ENCODE assay signal across 28 mouse cellular contexts in the genomic region with DNA sequence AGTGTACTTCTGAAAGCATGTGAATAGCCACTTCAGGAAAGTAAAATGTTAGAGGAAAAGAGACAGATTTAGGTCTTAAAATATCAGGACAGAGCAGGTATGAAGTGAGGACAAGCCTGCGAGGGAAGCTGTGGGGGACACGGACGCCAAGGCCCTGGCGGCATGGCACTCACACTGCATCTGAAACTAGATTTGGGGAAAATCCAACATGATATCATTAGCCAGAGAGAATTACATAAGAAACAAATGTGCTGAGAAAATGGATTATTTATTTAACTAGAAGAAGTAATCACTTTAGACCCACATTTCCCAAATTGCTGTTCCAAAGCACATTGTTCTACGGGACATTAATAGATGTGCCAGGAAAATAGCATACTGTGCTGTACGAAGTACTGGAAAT. TPM values are rescaled to one million over a fixed set of nuclear protein-coding genes. Genes with fewer than 3 reads are reported as not detected.
DNase-seq lines count a peak whose midpoint lies in the region; ATAC-seq and TF ChIP-seq lines count a peak whose summit lies in the region.
"Had no signal": no experiment of that assay in that cellular context is flagged by ENCODE, and none has a peak within 500 bp of the region (broad histone marks: within the 10 kb centered on the region; RNA-seq: fewer than 3 reads in every experiment).

No protein-coding gene starts in this region.

- ATAC-seq in intestine, embryonic 16.5 days, result no peak
- ATAC-seq: forebrain, embryonic 13.5 days; intestine, postnatal 0 days had no signal

- no peak overlapping the region for H3K4me3 ChIP-seq in cortical plate, adult 2 months (ENCODE audit: insufficient read depth, low read length)
- H3K4me3 ChIP-seq in intestine, embryonic 16.5 days (ENCODE audit: low read length), result no peak overlapping the region
- H3K4me3 ChIP-seq: forebrain, embryonic 13.5 days; heart, adult 2 months; heart, embryonic 12.5 days; hindbrain, embryonic 13.5 days; liver, embryonic 13.5 days; neural tube, embryonic 15.5 days; stomach, embryonic 15.5 days had no signal

- no peak for TF ChIP-seq POLR2A in cortical plate, adult 2 months (IDR thresholded peaks at IDR 0.05; ENCODE audit: extremely low read depth, insufficient read depth, low read length)

- H3K4me2 ChIP-seq in intestine, embryonic 16.5 days (ENCODE audit: low read depth, low read length), result no peak overlapping the region
- H3K4me2 ChIP-seq: forebrain, embryonic 13.5 days; heart, embryonic 12.5 days; hindbrain, embryonic 13.5 days; liver, embryonic 13.5 days; neural tube, embryonic 15.5 days; stomach, embryonic 15.5 days had no signal

- peaks cover 10% of the 10 kb centered on the region for H3K36me3 ChIP-seq in intestine, embryonic 16.5 days (ENCODE audit: control insufficient read depth, insufficient read depth, low read length)

- H3K9ac ChIP-seq in intestine, embryonic 16.5 days (ENCODE audit: low read depth, low read length), result no peak overlapping the region
- H3K9ac ChIP-seq: forebrain, embryonic 13.5 days; heart, embryonic 12.5 days; hindbrain, embryonic 13.5 days; liver, embryonic 13.5 days; neural tube, embryonic 15.5 days; stomach, embryonic 15.5 days had no signal

- peak; percentile 73 for DNase-seq in cerebellum, adult 9-10 months
- DNase-seq in cerebellum, postnatal 14 days, result no peak
- peak; percentile 22 for DNase-seq in layer of hippocampus, adult 9-10 months (ENCODE audit: low spot score)
- no peak for DNase-seq in layer of hippocampus, postnatal 25 days (ENCODE audit: extremely low spot score in 1 of 2, low spot score in 1 of 2)
- peak; percentile 66 for DNase-seq in brain, adult 2 months (ENCODE audit: low read depth, low spot score)
- DNase-seq: adrenal gland, adult 2 months; adrenal gland, postnatal 36 days; B cell, adult 2 months; heart, adult 2 months; heart, postnatal 4 days; kidney, adult 9 months; kidney, postnatal 10 days; left cerebral cortex, postnatal 4 days; liver, embryonic 13.5 days; lung, adult 18-20 months; lung, postnatal 14 days; midbrain, embryonic 14.5 days; retina, postnatal 1 day; right cerebral cortex, postnatal 14 days; thymus, postnatal 25 days had no signal

- H3K27ac ChIP-seq in cortical plate, adult 2 months (ENCODE audit: insufficient read depth, low read length), result no peak overlapping the region
- H3K27ac ChIP-seq in intestine, embryonic 16.5 days (ENCODE audit: low read length), result no peak overlapping the region
- H3K27ac ChIP-seq: forebrain, embryonic 13.5 days; heart, adult 2 months; hindbrain, embryonic 13.5 days; liver, embryonic 13.5 days; neural tube, embryonic 15.5 days; stomach, embryonic 15.5 days had no signal

- H3K27me3 ChIP-seq in intestine, embryonic 16.5 days (replicated peaks; ENCODE audit: control insufficient read depth, insufficient read depth, low read length), result no peaks in the 10 kb centered on the region
- H3K27me3 ChIP-seq: forebrain, embryonic 13.5 days; heart, embryonic 12.5 days; hindbrain, embryonic 13.5 days; liver, embryonic 13.5 days; neural tube, embryonic 15.5 days; stomach, embryonic 15.5 days had no signal

- peak; percentile 28; the same call in 1 of the 2 replicates for TF ChIP-seq CTCF in cortical plate, adult 2 months (IDR thresholded peaks at IDR 0.05; ENCODE audit: extremely low read depth, insufficient read depth, low read length)

- no peaks in the 10 kb centered on the region for H3K9me3 ChIP-seq in intestine, embryonic 16.5 days (ENCODE audit: control insufficient read depth, low read length)
- H3K9me3 ChIP-seq: hindbrain, embryonic 13.5 days; liver, embryonic 13.5 days; stomach, embryonic 15.5 days had no signal

- H3K4me1 ChIP-seq in cortical plate, adult 2 months (ENCODE audit: control insufficient read depth, insufficient read depth, low read length), result peaks cover 4% of the 10 kb centered on the region
- no peaks in the 10 kb centered on the region for H3K4me1 ChIP-seq in intestine, embryonic 16.5 days (ENCODE audit: control insufficient read depth, insufficient read depth, low read length)
- H3K4me1 ChIP-seq: forebrain, embryonic 13.5 days; heart, embryonic 12.5 days; hindbrain, embryonic 13.5 days; liver, embryonic 13.5 days; neural tube, embryonic 15.5 days; stomach, embryonic 15.5 days had no signal

- WGBS in intestine, embryonic 16.5 days, result 90% methylated on average over 6 of the region's 6 CpGs

RNA-seq across cellular contexts. Expression of gene Cenpo, which starts 37.0 kb away (rescaled TPM):
- 1 to 10 TPM; 3.4 to 4.6 TPM for total RNA-seq in layer of hippocampus, postnatal 25 days (2021)
- polyA plus RNA-seq in cortical plate, adult 2 months (2012; rRNA removed), result 6.5 and 7.7 TPM in 2 replicates
- 9.8 and 11.1 TPM in 2 replicates for polyA plus RNA-seq in intestine, embryonic 16.5 days (2015; fragmentation: Nextera tagmentation; extraction: Ambion mirVana)

RNA-seq across cellular contexts. Expression of gene Ptrhd1, which starts 37.3 kb away (rescaled TPM):
- total RNA-seq in layer of hippocampus, postnatal 25 days (2021), result 10 to 100 TPM in 1 of 2 experiments, 1 to 10 TPM in 1; 8.5 to 10.1 TPM
- polyA plus RNA-seq in cortical plate, adult 2 months (2012; rRNA removed), result 6.4 and 7.3 TPM in 2 replicates
- polyA plus RNA-seq in intestine, embryonic 16.5 days (2015; fragmentation: Nextera tagmentation; extraction: Ambion mirVana), result 5.5 and 5.6 TPM in 2 replicates

Comparison
In these comparisons a context has a peak if more than half of its experiments do, and no peak if none do; other contexts are left out.
1. DNase-seq: peak in cerebellum, adult 9-10 months (single experiment), layer of hippocampus, adult 9-10 months (single experiment) and brain, adult 2 months (single experiment); none in cerebellum, postnatal 14 days (0 of 2) and layer of hippocampus, postnatal 25 days (0 of 2).